Mouse (Mus musculus) hindbrain, embryonic 11.5 days (tissue): ENCODE results near the gene Ribc1. TPM values are rescaled to one million over a fixed set of nuclear protein-coding genes. Genes with fewer than 3 reads are reported as not detected.
A peak's percentile ranks its signal among the peaks of the same experiment; 100 is the strongest.

Source experiments
- ATAC-seq: fragments of 200-750 bp; cut with Nextera tagmentation; 2 replicates; pipeline ENCODE4 v1.8.0; 2017; ENCODE audit warnings: mild to moderate bottlenecking, moderate TSS enrichment, moderate library complexity; ENCODE audit not compliant: low FRiP score
- DNase-seq: peaks from one replicate; pipeline ENCODE4 v3.0.0-alpha.2; 2015; ENCODE audit warnings: low spot score
- H3K27ac ChIP-seq: fragments of 300-500 bp; sonication (generic); 2 replicates; pipeline ENCODE4 v1.5.1; 2014; ENCODE audit warnings: mild to moderate bottlenecking, low read depth, low read length
- H3K27me3 ChIP-seq: fragments of 300-500 bp; sonication (generic); 2 replicates; pipeline ENCODE4 v1.6.1; 2014; ENCODE audit warnings: mild to moderate bottlenecking, low read length, moderate library complexity, mixed read lengths; ENCODE audit not compliant: control insufficient read depth, insufficient read depth
- H3K36me3 ChIP-seq: fragments of 300-500 bp; sonication (generic); 2 replicates; pipeline ENCODE4 v1.6.1; 2014; ENCODE audit warnings: mild to moderate bottlenecking, low read length, moderate library complexity, mixed read lengths; ENCODE audit not compliant: control insufficient read depth, insufficient read depth
- H3K4me1 ChIP-seq: fragments of 300-500 bp; sonication (generic); replicated peaks from 2 replicates; pipeline ENCODE4 v1.6.1; 2014; ENCODE audit warnings: low read length, mixed read lengths; ENCODE audit not compliant: control insufficient read depth, insufficient read depth
- H3K4me2 ChIP-seq: fragments of 300-500 bp; sonication (generic); replicated peaks from 2 replicates; pipeline ENCODE4 v1.6.1; 2014; ENCODE audit warnings: mild to moderate bottlenecking, low read depth, low read length
- H3K4me3 ChIP-seq: fragments of 300-500 bp; sonication (generic); 2 replicates; pipeline ENCODE4 v1.5.1; 2014; ENCODE audit warnings: low read depth, low read length
- H3K9ac ChIP-seq: fragments of 300-500 bp; sonication (generic); 2 replicates; pipeline ENCODE4 v1.6.1; 2014; ENCODE audit warnings: low read depth, low read length
- H3K9me3 ChIP-seq: fragments of 300-500 bp; sonication (generic); 2 replicates; pipeline ENCODE4 v1.6.1; 2016; ENCODE audit warnings: low read length; ENCODE audit not compliant: control insufficient read depth
- whole genome bisulfite sequencing: fragments of 180-500 bp; shearing (Covaris S2); extraction: QIAGEN DNeasy Blood & Tissue Kit; methylation state at CpG from one replicate; pipeline ENCODE4 v1.1.7; 2014; 5-methylcytosine and 5-hydroxymethylcytosine counted together
- polyA plus RNA-seq: library from polyadenylated mRNA; unstranded; fragments of >200 nt; fragmentation: Nextera tagmentation; extraction: Ambion mirVana; gene quantifications from 2 replicates; pipeline ENCODE4 v1.2.1, GENCODE M21; 2014

Ribc1 gene
- polyA plus RNA-seq = 4.1 and 4.5 TPM in 2 replicates

DNA sequence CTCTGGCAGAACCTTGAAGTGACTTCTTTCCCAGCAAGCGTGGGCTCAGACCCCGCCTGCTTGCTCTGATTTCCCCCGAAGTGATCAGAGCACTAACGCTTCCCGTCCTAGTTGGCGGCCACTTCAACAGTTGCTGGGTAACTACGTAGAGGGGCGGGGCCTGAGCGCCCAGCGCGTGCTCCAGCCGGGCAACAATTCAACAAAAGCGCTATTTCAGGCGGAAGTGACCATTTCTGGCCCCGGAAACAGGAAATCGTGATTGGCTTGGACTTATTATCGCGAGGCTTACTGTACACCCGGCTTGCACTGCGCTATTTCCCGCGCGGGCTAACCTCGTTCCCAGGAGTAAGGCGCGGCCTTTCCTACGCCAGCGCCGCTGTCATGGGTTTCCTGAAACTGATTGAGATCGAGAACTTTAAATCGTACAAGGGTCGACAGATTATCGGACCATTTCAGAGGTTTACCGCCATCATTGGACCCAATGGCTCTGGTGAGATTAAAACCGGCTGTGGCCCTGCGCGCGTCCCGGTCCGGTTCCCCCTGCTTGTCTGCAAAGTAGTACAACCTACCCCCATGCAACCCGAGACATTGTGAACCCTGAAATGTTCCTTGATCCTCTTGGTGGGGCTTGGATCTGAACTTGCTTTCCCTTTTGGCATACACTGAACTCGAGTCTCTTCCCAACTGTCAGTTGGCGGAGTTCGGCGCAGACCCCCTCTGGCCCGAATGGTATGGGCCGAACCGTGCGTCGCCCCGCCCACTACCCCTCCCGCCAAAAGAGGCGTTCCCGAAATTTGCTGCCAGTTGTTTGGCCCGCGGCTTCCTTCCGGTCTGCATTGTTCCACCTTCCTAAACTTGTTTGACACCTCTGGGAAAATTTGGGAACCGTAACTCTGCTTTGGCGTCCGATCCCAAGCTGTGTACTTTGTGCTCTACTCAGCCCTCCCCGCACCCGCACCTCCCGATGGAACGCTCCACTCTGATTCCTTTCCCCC is at the start of gene Ribc1, which contains the start of gene Smc1a:
Gene Ribc1 (minus strand): TSS at position 145 of the 995 bp plus-strand sequence.
Gene Smc1a (plus strand): TSS at position 278 of the 995 bp plus-strand sequence.
- Histone ChIP-seq H3K36me3 (no peaks in the 10 kb centered on the region), H3K27me3 (peaks cover 10% of the 10 kb centered on the region; the same call in 1 of the 2 replicates), H3K4me3 (peak within 1 kb of the TSS; percentile 41), H3K9me3 (no peaks in the 10 kb centered on the region), H3K27ac (peak within 1 kb of the TSS; percentile 56), H3K4me1 (no peaks in the 10 kb centered on the region), H3K9ac (peak within 1 kb of the TSS; percentile 59), H3K4me2 (peak within 1 kb of the TSS; percentile 45)
- DNase-seq = peak; percentile 88
- 18% methylated on average over 60 of the region's 64 CpGs for WGBS
- ATAC-seq = peak; percentile 99

DNA sequence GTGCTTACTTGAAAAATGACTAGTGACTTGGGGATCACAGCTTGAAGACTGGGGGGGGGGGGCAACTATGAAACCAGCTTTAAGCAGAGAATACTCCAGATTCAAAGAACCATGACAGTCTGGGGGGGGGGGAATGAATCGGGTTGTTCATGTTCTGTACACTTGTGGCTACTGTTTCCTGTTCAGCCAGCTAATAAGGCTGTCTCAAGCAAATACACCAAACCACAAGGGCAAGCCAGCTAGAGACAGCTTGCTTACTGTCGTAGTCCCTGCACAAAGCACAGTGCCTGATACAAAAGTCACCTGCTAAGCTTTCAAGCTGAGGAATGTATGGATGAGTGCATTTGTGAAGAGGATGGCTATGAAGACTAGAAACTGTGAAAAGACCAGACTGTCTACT is 49.6 kb upstream of the Ribc1 start:
- H3K4me1 ChIP-seq = no peaks in the 10 kb centered on the region
- 76% methylated on average over 2 of the region's 2 CpGs for WGBS
- DNase-seq (no peak), ATAC-seq (no peak)
- peaks cover 23% of the 10 kb centered on the region for H3K27me3 ChIP-seq
- no peaks in the 10 kb centered on the region for H3K9me3 ChIP-seq
- H3K4me3 ChIP-seq = no peak overlapping the region
- H3K4me2 ChIP-seq = no peak overlapping the region
- no peak overlapping the region for H3K27ac ChIP-seq
- no peak overlapping the region for H3K9ac ChIP-seq
- no peaks in the 10 kb centered on the region for H3K36me3 ChIP-seq

- H3K27me3 ChIP-seq = peaks cover 14% of the 10 kb centered on the region; the same call in 1 of the 2 replicates
- 86% methylated on average over 1 of the region's 1 CpGs for WGBS
- no peak overlapping the region for H3K4me2 ChIP-seq
- DNase-seq (no peak), ATAC-seq (no peak)
- no peak overlapping the region for H3K4me3 ChIP-seq
- H3K27ac ChIP-seq = no peak overlapping the region
- H3K9me3 ChIP-seq = no peaks in the 10 kb centered on the region
- H3K9ac ChIP-seq = no peak overlapping the region
- no peaks in the 10 kb centered on the region for H3K36me3 ChIP-seq
- H3K4me1 ChIP-seq = no peaks in the 10 kb centered on the region
Observed at GRCm38 (mm10) chrX:152054094-152054493, 38.0 kb upstream of the Ribc1 start.

DNA sequence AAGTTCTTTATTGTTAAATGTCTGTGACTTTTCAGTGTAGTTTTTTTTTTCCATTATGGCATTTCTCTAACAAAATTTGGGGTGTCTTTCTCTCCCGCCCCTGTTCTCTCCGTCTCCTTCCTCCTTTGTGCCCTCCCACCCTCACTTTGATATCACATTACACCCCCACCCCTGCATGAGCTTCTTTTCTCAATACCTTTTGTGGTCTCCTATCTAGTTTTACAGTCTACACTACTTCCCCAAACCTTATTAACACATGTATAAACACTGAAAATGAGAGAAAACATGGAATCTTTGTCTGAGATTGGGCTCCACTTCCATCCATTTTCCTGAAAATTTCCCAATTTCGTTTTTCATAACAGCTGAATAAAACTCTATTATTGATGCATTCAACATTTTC is 36.5 kb upstream of the Ribc1 start:
- H3K4me2 ChIP-seq = no peak overlapping the region
- DNase-seq (no peak), ATAC-seq (no peak)
- peaks cover 6% of the 10 kb centered on the region; the same call in 1 of the 2 replicates for H3K27me3 ChIP-seq
- no peak overlapping the region for H3K27ac ChIP-seq
- H3K9me3 ChIP-seq = no peaks in the 10 kb centered on the region
- no peak overlapping the region for H3K9ac ChIP-seq
- H3K4me3 ChIP-seq = no peak overlapping the region
- 80% methylated on average over 3 of the region's 3 CpGs for WGBS
- H3K36me3 ChIP-seq = no peaks in the 10 kb centered on the region
- no peaks in the 10 kb centered on the region for H3K4me1 ChIP-seq

GRCm38 (mm10) chrX:152047230-152047629 is 31.1 kb upstream of the Ribc1 start:
- DNase-seq = no peak
- no peak overlapping the region for H3K9ac ChIP-seq
- H3K4me3 ChIP-seq = no peak overlapping the region
- no peak overlapping the region for H3K4me2 ChIP-seq
- H3K4me1 ChIP-seq = no peaks in the 10 kb centered on the region
- H3K9me3 ChIP-seq = no peaks in the 10 kb centered on the region
- no peak for ATAC-seq
- H3K36me3 ChIP-seq = no peaks in the 10 kb centered on the region
- H3K27me3 ChIP-seq = peaks cover 6% of the 10 kb centered on the region; the same call in 1 of the 2 replicates
- no peak overlapping the region for H3K27ac ChIP-seq

DNA sequence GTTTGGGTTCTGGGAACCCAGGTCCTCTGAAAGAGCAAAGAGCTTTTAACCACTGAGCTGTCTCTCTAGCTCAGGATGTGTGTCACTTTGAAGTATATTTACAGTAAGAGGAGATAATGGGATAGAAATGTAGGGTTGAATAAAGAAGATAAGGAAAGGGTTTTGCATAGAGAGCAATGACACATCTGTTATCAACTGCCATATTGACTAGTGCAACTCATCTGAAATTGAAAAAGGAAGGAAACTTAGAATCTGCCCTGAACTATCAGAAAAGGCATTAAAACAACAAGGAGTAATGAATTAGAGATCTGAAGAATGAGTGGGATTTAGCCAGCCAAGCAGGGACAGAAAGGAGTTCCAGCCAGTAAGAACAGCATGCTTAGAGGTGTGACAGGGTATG is 23.8 kb upstream of the Ribc1 start:
- H3K9me3 ChIP-seq = no peaks in the 10 kb centered on the region
- no peak for ATAC-seq
- peaks cover 9% of the 10 kb centered on the region for H3K27me3 ChIP-seq

DNA sequence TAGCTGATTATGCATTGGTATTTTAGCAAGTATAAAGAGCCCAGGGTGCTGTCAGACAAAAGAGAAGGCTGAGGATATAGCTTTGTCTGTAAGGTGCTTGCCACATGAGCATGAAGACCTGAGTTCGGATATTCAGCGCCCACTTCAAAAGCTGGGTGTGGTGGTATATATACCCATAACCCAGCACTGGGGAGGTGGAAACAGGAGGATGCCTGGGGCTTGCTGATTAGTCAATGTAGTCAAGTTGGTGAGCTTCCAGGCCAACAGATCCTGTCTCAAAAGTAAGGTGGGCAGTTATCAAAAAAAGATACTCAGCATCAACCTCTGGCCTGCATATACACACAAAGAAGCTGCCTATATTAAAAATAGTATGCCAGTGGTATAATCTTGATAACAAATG is 3.2 kb upstream of the Ribc1 start:
- no peaks in the 10 kb centered on the region for H3K36me3 ChIP-seq
- 89% methylated on average over 2 of the region's 2 CpGs for WGBS
- H3K9ac ChIP-seq = no peak overlapping the region
- DNase-seq = no peak
- H3K4me3 ChIP-seq = no peak overlapping the region
- no peak overlapping the region for H3K4me2 ChIP-seq
- no peak for ATAC-seq
- H3K27me3 ChIP-seq = peaks cover 9% of the 10 kb centered on the region; the same call in 1 of the 2 replicates
- H3K4me1 ChIP-seq = no peaks in the 10 kb centered on the region
- H3K27ac ChIP-seq = no peak overlapping the region
- no peaks in the 10 kb centered on the region for H3K9me3 ChIP-seq

More for the DNA sequence above, 23.8 kb upstream of the Ribc1 start:
- H3K4me1 ChIP-seq = no peaks in the 10 kb centered on the region
- H3K9ac ChIP-seq = no peak overlapping the region
- no peak overlapping the region for H3K4me3 ChIP-seq
- H3K27ac ChIP-seq = no peak overlapping the region
- no peak for DNase-seq
- H3K4me2 ChIP-seq = no peak overlapping the region
- no peaks in the 10 kb centered on the region for H3K36me3 ChIP-seq

DNA sequence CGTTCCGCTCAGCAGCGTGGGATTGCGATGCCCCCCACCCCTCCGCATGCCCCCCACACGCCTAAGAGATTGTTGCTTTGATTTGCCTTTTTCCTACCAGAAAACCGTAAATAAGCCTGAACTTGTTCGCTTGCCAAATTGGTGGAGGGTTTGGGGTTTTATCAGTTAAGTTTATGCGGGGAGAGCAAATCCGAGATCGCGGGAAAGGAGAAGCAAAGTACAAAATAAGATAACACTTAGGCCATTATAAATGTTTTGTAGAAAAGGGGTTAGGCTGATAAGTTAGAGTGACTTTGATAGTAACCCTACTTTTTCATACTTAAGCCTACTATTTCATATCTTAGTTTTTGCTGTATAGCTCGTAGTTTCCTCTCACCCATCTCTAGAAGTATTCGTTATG is 1.1 kb upstream of the Ribc1 start:
- H3K4me1 ChIP-seq = no peaks in the 10 kb centered on the region
- WGBS = 26% methylated on average over 14 of the region's 14 CpGs
- peak overlapping the region; percentile 21 for H3K9ac ChIP-seq
- no peak for ATAC-seq
- H3K4me2 ChIP-seq = peak overlapping the region; percentile 45
- H3K4me3 ChIP-seq = peak overlapping the region; percentile 41
- H3K36me3 ChIP-seq = no peaks in the 10 kb centered on the region
- no peaks in the 10 kb centered on the region for H3K9me3 ChIP-seq
- no peak overlapping the region for H3K27ac ChIP-seq
- DNase-seq = no peak
- peaks cover 10% of the 10 kb centered on the region; the same call in 1 of the 2 replicates for H3K27me3 ChIP-seq
